Mouse (Mus musculus): Measurements from ENCODE around the gene Baiap2l2. TPM values are rescaled to one million over a fixed set of nuclear protein-coding genes. Genes with fewer than 3 reads are reported as not detected.

Baiap2l2 gene
- polyA plus RNA-seq, 1 experiment: not detected

- TF ChIP-seq POLR2A (IDR thresholded peaks at IDR 0.05; ENCODE audit: insufficient read depth, low read depth, low read length) (peak; percentile 38; the same call in 1 of the 2 replicates), CTCF (IDR thresholded peaks at IDR 0.05; ENCODE audit: insufficient read depth, low read depth, low read length) (no peak)
- Histone ChIP-seq H3K27ac (ENCODE audit: insufficient read depth, low read depth, low read length) (no peak overlapping the region), H3K4me1 (ENCODE audit: control insufficient read depth, insufficient read depth, low read length) (peaks cover 22% of the 10 kb centered on the region), H3K4me3 (ENCODE audit: insufficient read depth, low read depth, low read length) (peak overlapping the region; percentile 88)
- whole genome bisulfite sequencing: 2% methylated on average over 60 of the region's 62 CpGs
Measured at GRCm38 (mm10) chr15:79261095-79261725, 24.1 kb downstream of the Baiap2l2 start.

- Histone ChIP-seq H3K4me3 (ENCODE audit: insufficient read depth, low read depth, low read length) (no peak overlapping the region), H3K27ac (ENCODE audit: insufficient read depth, low read depth, low read length) (no peak overlapping the region), H3K4me1 (ENCODE audit: control insufficient read depth, insufficient read depth, low read length) (peaks cover 26% of the 10 kb centered on the region)
- 42% methylated on average over 17 of the region's 17 CpGs for WGBS
- TF ChIP-seq POLR2A (IDR thresholded peaks at IDR 0.05; ENCODE audit: insufficient read depth, low read depth, low read length) (no peak), CTCF (IDR thresholded peaks at IDR 0.05; ENCODE audit: insufficient read depth, low read depth, low read length) (no peak)
Measured at GRCm38 (mm10) chr15:79258521-79258920, 26.8 kb downstream of the Baiap2l2 start.

- Histone ChIP-seq H3K4me3 (ENCODE audit: insufficient read depth, low read depth, low read length) (no peak within 1 kb of the TSS), H3K27ac (ENCODE audit: insufficient read depth, low read depth, low read length) (no peak within 1 kb of the TSS), H3K4me1 (ENCODE audit: control insufficient read depth, insufficient read depth, low read length) (peaks cover 23% of the 10 kb centered on the region)
- WGBS: 49% methylated on average over 3 of the region's 3 CpGs
- TF ChIP-seq POLR2A (IDR thresholded peaks at IDR 0.05; ENCODE audit: insufficient read depth, low read depth, low read length) (no peak), CTCF (IDR thresholded peaks at IDR 0.05; ENCODE audit: insufficient read depth, low read depth, low read length) (no peak)
Measured at GRCm38 (mm10) chr15:79254661-79255060, 30.7 kb downstream of the Baiap2l2 start, which contains the start of gene Slc16a8. TSS of gene Slc16a8 (minus strand) at chr15:79254761.

- whole genome bisulfite sequencing: 38% methylated on average over 24 of the region's 24 CpGs
- Histone ChIP-seq H3K4me3 (ENCODE audit: insufficient read depth, low read depth, low read length) (peak overlapping the region; percentile 44), H3K4me1 (ENCODE audit: control insufficient read depth, insufficient read depth, low read length) (peaks cover 26% of the 10 kb centered on the region), H3K27ac (ENCODE audit: insufficient read depth, low read depth, low read length) (no peak overlapping the region)
- TF ChIP-seq CTCF (IDR thresholded peaks at IDR 0.05; ENCODE audit: insufficient read depth, low read depth, low read length) (peak; percentile 6; the same call in 1 of the 2 replicates), POLR2A (IDR thresholded peaks at IDR 0.05; ENCODE audit: insufficient read depth, low read depth, low read length) (no peak)
Measured at GRCm38 (mm10) chr15:79252580-79252979, 32.8 kb downstream of the Baiap2l2 start.

- H3K27ac ChIP-seq (ENCODE audit: insufficient read depth, low read depth, low read length): no peak overlapping the region
- 3% methylated on average over 61 of the region's 61 CpGs for WGBS
- peak; percentile 34; the same call in 1 of the 2 replicates for TF ChIP-seq POLR2A (IDR thresholded peaks at IDR 0.05; ENCODE audit: insufficient read depth, low read depth, low read length)
- peak; percentile 6; the same call in 1 of the 2 replicates for TF ChIP-seq CTCF (IDR thresholded peaks at IDR 0.05; ENCODE audit: insufficient read depth, low read depth, low read length)
- H3K4me1 ChIP-seq (ENCODE audit: control insufficient read depth, insufficient read depth, low read length): peaks cover 26% of the 10 kb centered on the region
- peak overlapping the region; percentile 44 for H3K4me3 ChIP-seq (ENCODE audit: insufficient read depth, low read depth, low read length)
Measured at GRCm38 (mm10) chr15:79251781-79252491, 33.4 kb downstream of the Baiap2l2 start.

GRCm38 (mm10) chr15:79251168-79251567, 34.2 kb downstream of the Baiap2l2 start:
- H3K27ac ChIP-seq (ENCODE audit: insufficient read depth, low read depth, low read length): no peak overlapping the region
- 57% methylated on average over 7 of the region's 7 CpGs for WGBS
- peaks cover 26% of the 10 kb centered on the region for H3K4me1 ChIP-seq (ENCODE audit: control insufficient read depth, insufficient read depth, low read length)
- no peak for TF ChIP-seq POLR2A (IDR thresholded peaks at IDR 0.05; ENCODE audit: insufficient read depth, low read depth, low read length)
- TF ChIP-seq CTCF (IDR thresholded peaks at IDR 0.05; ENCODE audit: insufficient read depth, low read depth, low read length): no peak
- H3K4me3 ChIP-seq (ENCODE audit: insufficient read depth, low read depth, low read length): no peak overlapping the region

- Histone ChIP-seq H3K27ac (ENCODE audit: insufficient read depth, low read depth, low read length) (no peak overlapping the region), H3K4me1 (ENCODE audit: control insufficient read depth, insufficient read depth, low read length) (peaks cover 35% of the 10 kb centered on the region), H3K4me3 (ENCODE audit: insufficient read depth, low read depth, low read length) (no peak overlapping the region)
- 86% methylated on average over 2 of the region's 2 CpGs for WGBS
- no peak for TF ChIP-seq CTCF (IDR thresholded peaks at IDR 0.05; ENCODE audit: insufficient read depth, low read depth, low read length)
- no peak for TF ChIP-seq POLR2A (IDR thresholded peaks at IDR 0.05; ENCODE audit: insufficient read depth, low read depth, low read length)
Measured at GRCm38 (mm10) chr15:79250236-79250635, 35.1 kb downstream of the Baiap2l2 start.

GRCm38 (mm10) chr15:79245321-79245720, 40.0 kb downstream of the Baiap2l2 start:
- peaks cover 37% of the 10 kb centered on the region for H3K4me1 ChIP-seq (ENCODE audit: control insufficient read depth, insufficient read depth, low read length)
- H3K4me3 ChIP-seq (ENCODE audit: insufficient read depth, low read depth, low read length): no peak overlapping the region
- WGBS: 91% methylated on average over 3 of the region's 3 CpGs
- H3K27ac ChIP-seq (ENCODE audit: insufficient read depth, low read depth, low read length): peak overlapping the region; percentile 84; the same call in 1 of the 2 replicates
- TF ChIP-seq POLR2A (IDR thresholded peaks at IDR 0.05; ENCODE audit: insufficient read depth, low read depth, low read length) (no peak), CTCF (IDR thresholded peaks at IDR 0.05; ENCODE audit: insufficient read depth, low read depth, low read length) (no peak)

Data from olfactory bulb, adult 2 months (tissue).